Mouse (Mus musculus) intestine, postnatal 0 days (tissue): Measurements from ENCODE around the gene Tor4a. TPM values are rescaled to one million over a fixed set of nuclear protein-coding genes. Genes with fewer than 3 reads are reported as not detected.

Experiments
- ATAC-seq: fragments of 200-750 bp; cut with Nextera tagmentation; 2 replicates; pipeline ENCODE4 v1.8.0; 2017; ENCODE audit warnings: mild to moderate bottlenecking, moderate TSS enrichment, moderate library complexity
- H3K27ac ChIP-seq: fragments of 300-500 bp; sonication (generic); 2 replicates; pipeline ENCODE4 v1.5.1; 2014; ENCODE audit warnings: mild to moderate bottlenecking, low read depth, low read length, moderate library complexity
- H3K27me3 ChIP-seq: fragments of 300-500 bp; sonication (generic); replicated peaks from 2 replicates; pipeline ENCODE4 v1.6.1; 2014; ENCODE audit warnings: low read length, mixed read lengths; ENCODE audit not compliant: control insufficient read depth, insufficient read depth
- H3K36me3 ChIP-seq: fragments of 300-500 bp; sonication (generic); 2 replicates; pipeline ENCODE4 v1.6.1; 2014; ENCODE audit warnings: mild to moderate bottlenecking, moderate library complexity; ENCODE audit not compliant: control insufficient read depth, insufficient read depth
- H3K4me1 ChIP-seq: fragments of 300-500 bp; sonication (generic); replicated peaks from 2 replicates; pipeline ENCODE4 v1.6.1; 2014; ENCODE audit warnings: antibody characterized with exemption, low read length, mixed read lengths; ENCODE audit not compliant: control insufficient read depth, insufficient read depth
- H3K4me2 ChIP-seq: fragments of 300-500 bp; sonication (generic); replicated peaks from 2 replicates; pipeline ENCODE4 v1.6.1; 2014; ENCODE audit warnings: low read depth, mild to moderate bottlenecking, moderate library complexity
- H3K4me3 ChIP-seq: fragments of 300-500 bp; sonication (generic); 2 replicates; pipeline ENCODE4 v1.5.1; 2014; ENCODE audit warnings: low read depth, low read length
- H3K9ac ChIP-seq: fragments of 300-500 bp; sonication (generic); 2 replicates; pipeline ENCODE4 v1.6.1; 2014; ENCODE audit warnings: mild to moderate bottlenecking, low read depth, low read length
- H3K9me3 ChIP-seq: fragments of 300-500 bp; sonication (generic); 2 replicates; pipeline ENCODE4 v1.6.1; 2016; ENCODE audit warnings: mixed run types; ENCODE audit not compliant: control insufficient read depth
- CTCF ChIP-seq: sonication (generic); IDR thresholded peaks from 2 replicates; pipeline ENCODE4 v1.5.1; 2016; ENCODE audit warnings: low read depth, mild to moderate bottlenecking, control low read depth, antibody characterized with exemption, moderate library complexity
- WGBS: fragments of 180-500 bp; shearing (Covaris S2); extraction: QIAGEN DNeasy Blood & Tissue Kit; methylation state at CpG from one replicate; pipeline ENCODE4 v1.1.7; 2014; 5-methylcytosine and 5-hydroxymethylcytosine counted together
- polyA plus RNA-seq: library from polyadenylated mRNA; unstranded; fragments of >200 nt; fragmentation: Nextera tagmentation; extraction: Ambion mirVana; gene quantifications from 2 replicates; pipeline ENCODE4 v1.2.1, GENCODE M21; 2015

The Tor4a gene
- polyA plus RNA-seq, 1 experiment from 2014 or later = 12.6 TPM

GRCm38 (mm10) chr2:25240723-25241437 lies 44.2 kb upstream of the Tor4a start:
- Histone ChIP-seq H3K27me3 (0 out of 2 replicates have a peak, but pooled peaks cover 3% of the 10 kb centered on the region), H3K4me1 (peaks cover 9% of the 10 kb centered on the region), H3K27ac (peak overlapping the region; percentile 55), H3K9ac (peak overlapping the region; percentile 13; the same call in 1 of the 2 replicates), H3K9me3 (no peaks in the 10 kb centered on the region), H3K4me2 (peak overlapping the region; percentile 93), H3K36me3 (no peaks in the 10 kb centered on the region; the same call in 1 of the 2 replicates), H3K4me3 (peak overlapping the region; percentile 49)
- no peak for TF ChIP-seq CTCF
- under 1% methylated on average over 29 of the region's 29 CpGs for WGBS
- peak; percentile 61 for ATAC-seq

- Histone ChIP-seq H3K4me1 (peaks cover 12% of the 10 kb centered on the region), H3K27ac (peak overlapping the region; percentile 55), H3K4me3 (no peak overlapping the region), H3K9ac (peak overlapping the region; percentile 13; the same call in 1 of the 2 replicates), H3K27me3 (0 out of 2 replicates have a peak, but pooled peaks cover 3% of the 10 kb centered on the region), H3K36me3 (no peaks in the 10 kb centered on the region), H3K4me2 (peak overlapping the region; percentile 93), H3K9me3 (no peaks in the 10 kb centered on the region)
- ATAC-seq = no peak
- no peak for TF ChIP-seq CTCF
- WGBS = 53% methylated on average over 8 of the region's 8 CpGs
Observed at GRCm38 (mm10) chr2:25240310-25240709, 43.6 kb upstream of the Tor4a start.

GRCm38 (mm10) chr2:25239766-25240165 lies 43.1 kb upstream of the Tor4a start:
- no peak for TF ChIP-seq CTCF
- no peaks in the 10 kb centered on the region for H3K36me3 ChIP-seq
- no peak overlapping the region for H3K4me3 ChIP-seq
- H3K4me1 ChIP-seq = peaks cover 15% of the 10 kb centered on the region
- H3K27me3 ChIP-seq = 0 out of 2 replicates have a peak, but pooled peaks cover 3% of the 10 kb centered on the region
- WGBS = 60% methylated on average over 3 of the region's 3 CpGs
- no peak for ATAC-seq
- H3K9me3 ChIP-seq = no peaks in the 10 kb centered on the region
- no peak overlapping the region for H3K9ac ChIP-seq
- no peak overlapping the region for H3K27ac ChIP-seq
- peak overlapping the region; percentile 30 for H3K4me2 ChIP-seq

GRCm38 (mm10) chr2:25238106-25238505 lies 41.4 kb upstream of the Tor4a start:
- Histone ChIP-seq H3K4me3 (no peak overlapping the region), H3K9ac (no peak overlapping the region), H3K27me3 (0 out of 2 replicates have a peak, but pooled peaks cover 3% of the 10 kb centered on the region), H3K27ac (peak overlapping the region; percentile 28; the same call in 1 of the 2 replicates), H3K4me1 (peaks cover 18% of the 10 kb centered on the region), H3K9me3 (no peaks in the 10 kb centered on the region), H3K36me3 (no peaks in the 10 kb centered on the region), H3K4me2 (no peak overlapping the region)
- no peak for ATAC-seq
- TF ChIP-seq CTCF = no peak

GRCm38 (mm10) chr2:25237522-25237921 lies 40.8 kb upstream of the Tor4a start:
- Histone ChIP-seq H3K4me2 (no peak overlapping the region), H3K36me3 (no peaks in the 10 kb centered on the region), H3K4me1 (peaks cover 18% of the 10 kb centered on the region), H3K27me3 (0 out of 2 replicates have a peak, but pooled peaks cover 3% of the 10 kb centered on the region), H3K9me3 (no peaks in the 10 kb centered on the region), H3K4me3 (no peak overlapping the region), H3K27ac (peak overlapping the region; percentile 28; the same call in 1 of the 2 replicates), H3K9ac (no peak overlapping the region)
- TF ChIP-seq CTCF = no peak
- 33% methylated on average over 4 of the region's 4 CpGs for WGBS
- no peak for ATAC-seq

- Histone ChIP-seq H3K36me3 (no peaks in the 10 kb centered on the region), H3K4me3 (no peak within 1 kb of the TSS), H3K4me1 (peaks cover 15% of the 10 kb centered on the region), H3K4me2 (no peak within 1 kb of the TSS), H3K27me3 (no peaks in the 10 kb centered on the region), H3K9ac (no peak within 1 kb of the TSS), H3K9me3 (no peaks in the 10 kb centered on the region), H3K27ac (peak within 1 kb of the TSS; percentile 90)
- no peak for ATAC-seq
- WGBS = 39% methylated on average over 8 of the region's 8 CpGs
- TF ChIP-seq CTCF = no peak
Observed at GRCm38 (mm10) chr2:25236614-25237013, 39.9 kb upstream of the Tor4a start, which contains the start of gene Rnf224. Gene Rnf224, minus strand, starts transcription at chr2:25236787.
